Mouse (Mus musculus) limb, embryonic 12.5 days (tissue): ENCODE results near the gene Zfp853. TPM values are rescaled to one million over a fixed set of nuclear protein-coding genes. Genes with fewer than 3 reads are reported as not detected.

ENCODE experiments used
- ATAC-seq: fragments of 200-750 bp; cut with Nextera tagmentation; 2 replicates; pipeline ENCODE4 v1.8.0; 2017; ENCODE audit warnings: low read depth, moderate TSS enrichment; ENCODE audit not compliant: insufficient number of reproducible peaks, insufficient read depth, low FRiP score, low TSS enrichment
- H3K27ac ChIP-seq: fragments of 300-500 bp; sonication (generic); 2 replicates; pipeline ENCODE4 v1.5.1; 2016; ENCODE audit warnings: mild to moderate bottlenecking, moderate library complexity
- H3K27me3 ChIP-seq: fragments of 300-500 bp; sonication (generic); 2 replicates; pipeline ENCODE4 v1.6.1; 2016; ENCODE audit warnings: mild to moderate bottlenecking, moderate library complexity
- H3K36me3 ChIP-seq: fragments of 300-500 bp; sonication (generic); 2 replicates; pipeline ENCODE4 v1.6.1; 2016; ENCODE audit warnings: mild to moderate bottlenecking, moderate library complexity
- H3K4me1 ChIP-seq: fragments of 300-500 bp; sonication (generic); replicated peaks from 2 replicates; pipeline ENCODE4 v1.6.1; 2016
- H3K4me2 ChIP-seq: fragments of 300-500 bp; sonication (generic); 2 replicates; pipeline ENCODE4 v1.6.1; 2016; ENCODE audit warnings: mild to moderate bottlenecking, moderate library complexity
- H3K4me3 ChIP-seq: fragments of 300-500 bp; sonication (generic); replicated peaks from 2 replicates; pipeline ENCODE4 v1.5.1; 2016; ENCODE audit warnings: mild to moderate bottlenecking
- H3K9ac ChIP-seq: fragments of 300-500 bp; sonication (generic); replicated peaks from 2 replicates; pipeline ENCODE4 v1.6.1; 2016; ENCODE audit warnings: mild to moderate bottlenecking, moderate library complexity
- H3K9me3 ChIP-seq: fragments of 300-500 bp; sonication (generic); 2 replicates; pipeline ENCODE4 v1.6.1; 2016; ENCODE audit warnings: mild to moderate bottlenecking, moderate library complexity
- WGBS: fragments of 180-500 bp; shearing (Covaris S2); methylation state at CpG from one replicate; pipeline ENCODE4 v1.1.7; 2016; 5-methylcytosine and 5-hydroxymethylcytosine counted together
- polyA plus RNA-seq: library from polyadenylated mRNA; unstranded; fragments of >200 nt; fragmentation: Nextera tagmentation; extraction: Ambion mirVana; gene quantifications from 2 replicates; pipeline ENCODE4 v1.2.1, GENCODE M21; 2016

The Zfp853 gene
- polyA plus RNA-seq, 1 experiment from 2014 or later, result 0.18 TPM

- H3K9ac ChIP-seq, result no peak overlapping the region
- H3K27me3 ChIP-seq, result peaks cover 53% of the 10 kb centered on the region
- peaks cover 15% of the 10 kb centered on the region for H3K36me3 ChIP-seq
- no peak overlapping the region for H3K4me2 ChIP-seq
- 0 out of 2 replicates have a peak, but pooled peaks cover 5% of the 10 kb centered on the region for H3K9me3 ChIP-seq
- no peak overlapping the region for H3K4me3 ChIP-seq
- no peak for ATAC-seq
- peaks cover 9% of the 10 kb centered on the region for H3K4me1 ChIP-seq
- WGBS, result 94% methylated on average over 3 of the region's 3 CpGs
- no peak overlapping the region for H3K27ac ChIP-seq
Measured at GRCm38 (mm10) chr5:143294862-143295261, 1.4 kb upstream of the Zfp853 start.

DNA sequence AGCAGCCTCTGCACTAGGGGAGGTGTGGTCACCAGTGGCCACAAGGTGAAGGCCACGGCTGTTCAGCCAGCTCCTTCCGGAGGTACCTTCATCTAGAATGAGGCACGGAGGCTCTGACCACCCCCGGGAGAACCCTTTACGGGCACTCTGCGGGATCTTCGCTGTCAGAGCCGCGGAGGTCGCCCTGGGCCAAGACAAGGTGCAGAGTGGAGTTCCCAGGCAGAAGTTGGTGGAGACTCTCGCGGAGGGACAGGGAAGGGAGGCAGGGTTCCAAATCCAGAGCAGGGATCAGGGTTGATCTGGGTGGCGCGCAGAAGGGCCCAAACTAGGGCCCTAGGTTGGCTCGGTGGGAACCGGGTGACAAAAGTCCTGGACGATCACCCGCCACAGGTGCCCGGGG is 544 bp downstream of the Zfp853 start:
- 1% methylated on average over 16 of the region's 19 CpGs for WGBS
- peaks cover 19% of the 10 kb centered on the region for H3K4me1 ChIP-seq
- peak overlapping the region; percentile 75 for H3K9ac ChIP-seq
- no peaks in the 10 kb centered on the region; the same call in 1 of the 2 replicates for H3K36me3 ChIP-seq
- peaks cover 73% of the 10 kb centered on the region for H3K27me3 ChIP-seq
- H3K27ac ChIP-seq, result no peak overlapping the region
- H3K4me2 ChIP-seq, result peak overlapping the region; percentile 97
- peak overlapping the region; percentile 59 for H3K4me3 ChIP-seq
- 0 out of 2 replicates have a peak, but pooled peaks cover 5% of the 10 kb centered on the region for H3K9me3 ChIP-seq
- ATAC-seq, result no peak

DNA sequence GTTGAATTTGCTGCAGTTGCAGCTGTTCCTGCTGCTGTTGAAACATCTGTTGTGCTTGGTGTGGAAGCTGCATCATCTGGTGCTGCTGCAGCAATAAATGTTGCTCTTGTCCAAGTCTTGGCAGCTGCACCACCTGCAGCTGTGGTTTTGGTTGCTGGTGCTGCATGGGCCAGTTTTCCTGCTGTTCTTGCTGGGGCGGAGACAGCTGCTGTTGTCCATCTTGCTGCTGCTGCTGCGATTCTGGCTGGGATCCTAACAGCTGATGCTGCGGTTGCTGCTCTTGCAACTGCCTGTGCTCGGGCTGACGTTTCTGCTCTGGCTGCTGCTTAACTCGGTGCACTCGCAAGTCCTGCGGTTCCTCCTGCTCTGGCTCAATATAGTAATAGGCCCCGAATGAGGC is 4.1 kb downstream of the Zfp853 start:
- 68% methylated on average over 9 of the region's 9 CpGs for WGBS
- H3K9ac ChIP-seq, result no peak overlapping the region
- no peak overlapping the region for H3K27ac ChIP-seq

DNA sequence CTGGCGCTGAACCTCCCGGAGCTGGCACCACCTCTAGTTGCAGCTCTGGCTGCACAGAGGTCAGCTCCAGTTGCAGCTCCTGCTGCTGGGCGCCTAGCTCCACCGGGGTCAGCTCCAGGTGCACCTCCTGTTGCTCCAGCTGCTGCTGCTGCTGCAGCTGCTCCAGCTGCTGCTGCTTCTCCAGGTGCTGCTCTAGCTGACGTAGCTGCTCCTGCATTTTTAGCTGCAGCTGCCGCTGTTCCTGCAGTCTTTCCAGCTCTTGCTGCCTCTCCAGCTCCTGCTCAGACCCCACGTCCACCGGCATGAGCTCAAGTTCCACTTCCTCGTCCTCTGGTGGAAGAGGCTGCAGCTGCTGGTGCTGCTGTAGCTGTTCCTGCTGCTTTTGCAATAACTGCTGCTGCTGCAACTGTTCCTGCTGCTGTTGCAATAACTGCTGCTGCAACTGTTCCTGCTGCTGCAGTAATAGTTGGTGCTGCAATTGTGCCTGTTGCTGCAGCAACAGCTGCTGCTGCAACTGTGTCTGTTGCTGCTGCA is 5.0 kb downstream of the Zfp853 start:
- Histone ChIP-seq H3K9me3 (no peaks in the 10 kb centered on the region), H3K4me2 (peak overlapping the region; percentile 57), H3K27me3 (peaks cover 96% of the 10 kb centered on the region), H3K4me3 (peak overlapping the region; percentile 36), H3K4me1 (peaks cover 18% of the 10 kb centered on the region), H3K36me3 (no peaks in the 10 kb centered on the region), H3K9ac (peak overlapping the region; percentile 37; the same call in 1 of the 2 replicates), H3K27ac (no peak overlapping the region)
- WGBS, result 8% methylated on average over 9 of the region's 9 CpGs
- no peak for ATAC-seq

More for the DNA sequence above, 4.1 kb downstream of the Zfp853 start:
- Histone ChIP-seq H3K27me3 (peaks cover 100% of the 10 kb centered on the region), H3K4me2 (no peak overlapping the region), H3K36me3 (no peaks in the 10 kb centered on the region), H3K4me1 (peaks cover 25% of the 10 kb centered on the region), H3K9me3 (no peaks in the 10 kb centered on the region), H3K4me3 (no peak overlapping the region)
- ATAC-seq, result no peak

DNA sequence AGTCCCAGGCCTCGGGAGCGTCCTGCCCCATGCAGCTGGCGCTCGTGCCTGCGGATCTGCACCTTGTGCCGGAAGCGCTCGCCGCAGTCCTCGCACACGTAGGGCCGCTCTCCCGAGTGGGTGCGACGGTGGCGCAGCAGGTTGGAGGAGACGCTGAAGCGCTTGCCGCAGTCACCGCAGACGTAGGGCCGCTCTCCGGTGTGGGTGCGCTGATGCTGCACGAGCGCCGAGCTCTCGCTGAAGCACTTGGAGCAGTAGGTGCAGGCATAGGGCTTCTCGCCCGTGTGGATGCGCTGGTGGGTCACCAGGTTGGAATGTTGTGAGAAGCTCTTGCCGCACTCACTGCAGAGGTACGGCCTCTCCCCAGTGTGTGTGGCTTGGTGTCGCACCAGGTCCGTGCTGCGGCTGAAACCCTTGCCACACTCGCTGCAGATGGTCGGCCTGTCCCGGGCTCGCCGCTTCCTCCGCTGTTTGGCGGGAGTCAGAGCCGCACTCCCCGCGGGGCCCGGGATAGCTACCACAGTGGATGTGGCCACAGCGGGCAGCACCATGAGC is 5.6 kb downstream of the Zfp853 start:
- ATAC-seq, result no peak
- Histone ChIP-seq H3K4me1 (peaks cover 16% of the 10 kb centered on the region), H3K27me3 (peaks cover 94% of the 10 kb centered on the region), H3K9me3 (no peaks in the 10 kb centered on the region), H3K36me3 (no peaks in the 10 kb centered on the region), H3K9ac (peak overlapping the region; percentile 37), H3K27ac (no peak overlapping the region), H3K4me3 (peak overlapping the region; percentile 36), H3K4me2 (peak overlapping the region; percentile 57)
- whole genome bisulfite sequencing, result under 1% methylated on average over 48 of the region's 48 CpGs

GRCm38 (mm10) chr5:143284762-143285161 is 8.7 kb downstream of the Zfp853 start:
- Histone ChIP-seq H3K9ac (no peak overlapping the region), H3K27ac (no peak overlapping the region), H3K4me3 (no peak overlapping the region), H3K4me1 (peaks cover 16% of the 10 kb centered on the region), H3K27me3 (peaks cover 83% of the 10 kb centered on the region), H3K9me3 (no peaks in the 10 kb centered on the region), H3K36me3 (no peaks in the 10 kb centered on the region), H3K4me2 (no peak overlapping the region)
- ATAC-seq, result no peak
- 47% methylated on average over 6 of the region's 6 CpGs for WGBS

DNA sequence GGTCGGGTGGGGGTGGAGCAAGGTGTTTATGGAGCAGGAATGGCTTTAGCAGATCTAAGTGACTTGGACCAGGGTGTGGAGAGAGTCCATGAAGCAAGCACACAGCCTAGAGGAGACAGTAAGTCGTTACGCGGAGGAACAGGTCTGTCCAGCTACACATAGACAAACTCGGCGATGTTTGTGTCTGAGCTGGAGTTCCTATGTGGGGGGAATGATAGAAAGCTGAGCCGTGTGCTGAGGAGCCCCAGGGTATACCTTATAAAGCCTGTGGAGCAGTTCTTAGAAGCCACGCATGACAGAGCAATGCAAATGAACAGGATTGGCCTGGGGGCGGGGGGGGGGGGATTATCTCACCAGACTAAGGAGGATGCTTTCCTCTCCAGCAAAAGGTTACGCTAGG is 14.2 kb downstream of the Zfp853 start:
- ATAC-seq, result no peak

GRCm38 (mm10) chr5:143275761-143276160 is 17.7 kb downstream of the Zfp853 start:
- Histone ChIP-seq H3K4me2 (no peak overlapping the region), H3K9me3 (no peaks in the 10 kb centered on the region), H3K9ac (no peak overlapping the region), H3K27ac (no peak overlapping the region), H3K36me3 (no peaks in the 10 kb centered on the region), H3K27me3 (peaks cover 48% of the 10 kb centered on the region), H3K4me1 (peaks cover 5% of the 10 kb centered on the region), H3K4me3 (no peak overlapping the region)
- 49% methylated on average over 5 of the region's 5 CpGs for WGBS
- ATAC-seq, result no peak

More for the DNA sequence above, 14.2 kb downstream of the Zfp853 start:
- no peak overlapping the region for H3K4me2 ChIP-seq
- H3K4me1 ChIP-seq, result no peaks in the 10 kb centered on the region
- H3K27me3 ChIP-seq, result peaks cover 66% of the 10 kb centered on the region
- no peaks in the 10 kb centered on the region for H3K9me3 ChIP-seq
- H3K9ac ChIP-seq, result no peak overlapping the region
- no peaks in the 10 kb centered on the region for H3K36me3 ChIP-seq
- H3K27ac ChIP-seq, result no peak overlapping the region
- WGBS, result 50% methylated on average over 10 of the region's 10 CpGs
- H3K4me3 ChIP-seq, result no peak overlapping the region

DNA sequence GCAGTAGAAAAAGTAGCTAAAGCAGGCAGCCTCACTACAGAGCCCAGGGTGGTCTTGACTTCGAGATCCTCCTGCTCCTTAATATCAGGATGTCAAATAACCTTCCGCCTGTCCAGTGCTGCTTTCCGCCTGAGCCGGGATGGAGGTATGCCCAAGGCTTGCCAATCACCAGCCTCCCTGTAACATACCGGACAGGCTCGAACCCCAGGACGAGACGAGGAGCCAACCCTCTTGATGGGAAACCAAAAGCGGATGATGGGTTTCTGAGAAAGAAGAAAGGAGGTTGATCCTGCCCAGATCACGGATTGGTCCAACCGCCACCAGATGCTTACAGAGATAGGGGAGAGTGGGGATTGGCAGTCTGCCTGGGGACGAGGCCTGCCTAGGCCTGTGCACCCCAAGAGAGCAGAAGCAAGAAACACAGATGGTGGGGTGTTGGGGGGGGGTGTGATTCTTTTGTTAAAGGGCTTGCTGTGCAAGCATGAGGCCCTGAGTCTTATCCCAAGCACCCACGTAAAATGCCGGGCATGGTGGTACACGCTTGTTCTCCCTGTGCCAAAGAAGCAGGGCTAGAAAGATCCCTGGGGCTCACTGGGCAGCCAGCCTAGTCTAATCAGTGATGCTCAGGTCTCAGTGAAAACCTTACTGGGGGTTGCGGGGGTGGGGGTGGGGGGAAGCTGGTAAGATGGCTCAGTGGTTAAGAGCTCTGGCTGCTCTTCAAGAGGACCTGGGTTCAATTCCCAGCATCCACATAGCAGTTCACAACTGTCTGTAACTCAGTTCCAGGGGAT is 20.7 kb downstream of the Zfp853 start:
- Histone ChIP-seq H3K9me3 (no peaks in the 10 kb centered on the region), H3K9ac (no peak overlapping the region), H3K4me3 (no peak overlapping the region), H3K27me3 (peaks cover 26% of the 10 kb centered on the region; the same call in 1 of the 2 replicates), H3K36me3 (no peaks in the 10 kb centered on the region), H3K27ac (no peak overlapping the region), H3K4me2 (no peak overlapping the region), H3K4me1 (peaks cover 21% of the 10 kb centered on the region)
- ATAC-seq, result no peak
- WGBS, result 91% methylated on average over 16 of the region's 16 CpGs

DNA sequence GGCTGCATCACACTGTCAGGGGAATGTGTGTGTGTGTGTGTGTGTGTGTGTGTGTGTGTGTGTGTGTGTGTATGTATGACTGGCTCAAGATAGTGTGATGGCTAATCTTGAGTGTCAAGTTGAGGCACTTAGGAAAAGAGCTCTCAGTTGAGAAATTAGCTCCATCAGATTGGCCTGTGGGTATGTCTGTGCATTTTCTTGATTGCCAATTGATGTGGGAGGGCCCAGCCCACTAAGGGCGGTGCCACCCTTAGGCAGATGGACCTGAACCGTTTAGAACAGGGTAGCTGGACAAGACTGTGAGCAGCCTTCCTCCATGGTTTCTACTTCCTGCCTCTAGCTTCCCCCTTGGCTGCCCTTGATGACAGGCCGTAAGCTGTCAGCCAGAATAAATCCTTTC is 21.3 kb downstream of the Zfp853 start:
- WGBS, result 80% methylated on average over 3 of the region's 3 CpGs

DNA sequence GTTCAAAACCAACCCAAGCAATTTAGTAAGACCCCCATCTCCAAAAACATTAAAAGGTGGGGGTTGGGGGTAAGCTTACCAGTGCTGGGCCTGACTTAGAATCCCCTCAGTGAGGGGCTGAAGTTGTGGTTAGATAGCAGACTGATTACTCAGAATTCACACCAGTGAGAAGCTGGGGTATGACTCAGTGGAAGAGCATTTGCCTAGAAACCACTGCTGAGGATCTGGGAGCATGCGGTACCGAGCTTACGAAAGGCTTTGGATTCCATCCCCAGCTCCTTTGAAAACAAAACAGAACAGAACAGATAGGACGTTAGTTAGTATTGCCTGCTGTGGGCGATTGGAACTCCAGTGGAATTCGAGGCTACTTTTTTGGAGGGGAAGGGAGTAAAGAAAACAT is 21.8 kb downstream of the Zfp853 start:
- H3K9ac ChIP-seq, result no peak overlapping the region
- H3K9me3 ChIP-seq, result no peaks in the 10 kb centered on the region
- H3K36me3 ChIP-seq, result no peaks in the 10 kb centered on the region
- H3K27me3 ChIP-seq, result peaks cover 16% of the 10 kb centered on the region; the same call in 1 of the 2 replicates
- H3K4me2 ChIP-seq, result no peak overlapping the region
- no peak overlapping the region for H3K27ac ChIP-seq
- 90% methylated on average over 6 of the region's 6 CpGs for WGBS
- no peak for ATAC-seq
- peaks cover 21% of the 10 kb centered on the region for H3K4me1 ChIP-seq
- H3K4me3 ChIP-seq, result no peak overlapping the region

More for the DNA sequence above, 21.3 kb downstream of the Zfp853 start:
- Histone ChIP-seq H3K27me3 (peaks cover 20% of the 10 kb centered on the region; the same call in 1 of the 2 replicates), H3K27ac (no peak overlapping the region), H3K9ac (no peak overlapping the region), H3K4me1 (peaks cover 21% of the 10 kb centered on the region), H3K9me3 (no peaks in the 10 kb centered on the region), H3K4me3 (no peak overlapping the region), H3K36me3 (no peaks in the 10 kb centered on the region), H3K4me2 (no peak overlapping the region)
- no peak for ATAC-seq
